Mouse (Mus musculus): ENCODE measurements at regions not wholly inside any gene's neighbourhood (a gene's known extent, or its start where the extent isn't known, plus 50 kb on each side); places are given as distances from the start of the nearest gene placed in this dataset.
"Not testable (repeated sequence)": the region's sequence is repeated elsewhere in the genome, so short reads cannot be mapped to it uniquely, and the experiment has no call there.

DNA sequence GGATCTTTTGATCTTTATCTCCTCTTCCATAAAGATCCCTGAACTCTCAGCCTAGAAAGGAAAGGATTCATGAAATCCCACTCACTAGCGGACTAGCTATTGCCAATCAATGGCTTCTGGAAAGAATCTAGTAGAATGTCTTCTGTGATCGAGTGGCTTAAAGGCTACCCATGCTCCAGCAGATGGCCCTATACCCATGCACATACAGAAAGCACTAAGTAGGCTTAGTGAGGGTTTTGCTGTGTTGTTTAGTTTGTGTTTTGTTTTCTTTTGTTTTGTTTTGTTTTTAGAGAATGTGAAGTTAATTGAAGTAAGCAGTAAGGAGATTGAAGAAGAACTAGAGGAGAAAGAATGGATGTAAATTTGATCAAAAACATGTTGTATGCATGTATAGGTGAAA lies 187.5 kb downstream of the Kctd12 start:
- DNase-seq (ENCODE audit: low spot score) = no peak
- Histone ChIP-seq H3K36me3 (ENCODE audit: control insufficient read depth, insufficient read depth, low read length) (no peaks in the 10 kb centered on the region), H3K4me2 (ENCODE audit: low read depth, low read length) (no peak overlapping the region), H3K4me3 (ENCODE audit: low read depth, low read length) (no peak overlapping the region), H3K27me3 (replicated peaks; ENCODE audit: control insufficient read depth, insufficient read depth, low read length) (no peaks in the 10 kb centered on the region), H3K27ac (replicated peaks; ENCODE audit: low read depth, low read length) (no peak overlapping the region), H3K9ac (ENCODE audit: low read depth, low read length) (no peak overlapping the region), H3K4me1 (ENCODE audit: control insufficient read depth, insufficient read depth, low read length) (no peaks in the 10 kb centered on the region), H3K9me3 (ENCODE audit: control insufficient read depth, low read length) (no peaks in the 10 kb centered on the region)
- WGBS = 83% methylated on average over 2 of the region's 2 CpGs
- ATAC-seq (ENCODE audit: low read depth) = no peak

DNA sequence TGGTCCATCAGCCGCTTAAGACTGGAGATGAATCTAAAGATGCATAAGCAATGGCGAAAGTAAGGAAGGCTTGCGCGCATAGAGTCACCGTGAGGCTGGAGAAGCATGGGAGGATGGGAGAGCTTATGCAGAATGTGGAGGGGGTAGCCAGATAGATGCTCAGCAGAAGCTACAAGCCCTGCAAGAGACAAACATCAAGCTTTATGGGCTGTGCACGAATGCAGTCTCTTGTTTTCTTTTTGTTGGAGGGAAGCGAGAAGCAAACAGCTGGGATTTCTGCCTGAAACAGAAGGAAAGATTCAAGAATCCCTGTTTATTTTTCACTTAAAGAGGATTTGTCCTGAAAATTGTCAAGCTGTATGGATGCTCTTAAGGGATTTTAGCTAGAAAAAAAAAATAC lies 188.7 kb downstream of the Kctd12 start:
- Histone ChIP-seq H3K27ac (replicated peaks; ENCODE audit: low read depth, low read length) (no peak overlapping the region), H3K9me3 (ENCODE audit: control insufficient read depth, low read length) (no peaks in the 10 kb centered on the region), H3K4me3 (ENCODE audit: low read depth, low read length) (no peak overlapping the region), H3K4me2 (ENCODE audit: low read depth, low read length) (no peak overlapping the region), H3K36me3 (ENCODE audit: control insufficient read depth, insufficient read depth, low read length) (no peaks in the 10 kb centered on the region), H3K9ac (ENCODE audit: low read depth, low read length) (no peak overlapping the region), H3K27me3 (replicated peaks; ENCODE audit: control insufficient read depth, insufficient read depth, low read length) (no peaks in the 10 kb centered on the region), H3K4me1 (ENCODE audit: control insufficient read depth, insufficient read depth, low read length) (no peaks in the 10 kb centered on the region)
- DNase-seq (ENCODE audit: low spot score) = no peak
- 80% methylated on average over 7 of the region's 7 CpGs for WGBS
- no peak for ATAC-seq (ENCODE audit: low read depth)

- Histone ChIP-seq H3K9me3 (ENCODE audit: control insufficient read depth, low read length) (no peaks in the 10 kb centered on the region), H3K4me2 (ENCODE audit: low read depth, low read length) (no peak overlapping the region), H3K4me1 (ENCODE audit: control insufficient read depth, insufficient read depth, low read length) (no peaks in the 10 kb centered on the region), H3K4me3 (ENCODE audit: low read depth, low read length) (no peak overlapping the region), H3K27ac (replicated peaks; ENCODE audit: low read depth, low read length) (no peak overlapping the region), H3K9ac (ENCODE audit: low read depth, low read length) (no peak overlapping the region), H3K27me3 (replicated peaks; ENCODE audit: control insufficient read depth, insufficient read depth, low read length) (no peaks in the 10 kb centered on the region), H3K36me3 (ENCODE audit: control insufficient read depth, insufficient read depth, low read length) (no peaks in the 10 kb centered on the region)
- ATAC-seq (ENCODE audit: low read depth) = no peak
- WGBS = 90% methylated on average over 3 of the region's 3 CpGs
- no peak for DNase-seq (ENCODE audit: low spot score)
Measured at GRCm38 (mm10) chr14:102790916-102791315, 191.5 kb downstream of the Kctd12 start.

DNA sequence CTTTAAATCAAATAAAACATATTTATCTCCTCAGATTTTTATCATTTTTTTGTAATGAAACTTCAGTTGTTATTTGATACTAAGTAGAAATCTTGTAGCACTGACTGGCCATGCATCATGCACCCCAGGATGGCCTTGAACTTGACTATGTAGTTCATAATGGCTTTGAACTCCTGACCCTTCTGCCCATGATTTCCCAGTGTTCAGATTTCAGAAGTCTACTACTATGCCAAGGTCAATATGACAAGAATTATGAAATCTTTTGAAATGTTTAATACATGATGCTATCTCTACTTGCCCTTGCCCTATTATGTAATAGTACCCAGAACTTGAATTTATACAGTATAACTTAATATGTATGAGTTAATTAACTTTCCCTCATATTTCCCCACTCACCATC lies 200.2 kb downstream of the Kctd12 start:
- Histone ChIP-seq H3K27me3 (replicated peaks; ENCODE audit: control insufficient read depth, insufficient read depth, low read length) (no peaks in the 10 kb centered on the region), H3K4me2 (ENCODE audit: low read depth, low read length) (no peak overlapping the region), H3K9ac (ENCODE audit: low read depth, low read length) (no peak overlapping the region), H3K4me3 (ENCODE audit: low read depth, low read length) (no peak overlapping the region), H3K4me1 (ENCODE audit: control insufficient read depth, insufficient read depth, low read length) (no peaks in the 10 kb centered on the region), H3K9me3 (ENCODE audit: control insufficient read depth, low read length) (no peaks in the 10 kb centered on the region), H3K27ac (replicated peaks; ENCODE audit: low read depth, low read length) (no peak overlapping the region), H3K36me3 (ENCODE audit: control insufficient read depth, insufficient read depth, low read length) (no peaks in the 10 kb centered on the region)
- ATAC-seq (ENCODE audit: low read depth) (no peak), DNase-seq (ENCODE audit: low spot score) (no peak)

GRCm38 (mm10) chr14:102769716-102770115 lies 212.7 kb downstream of the Kctd12 start:
- Histone ChIP-seq H3K27ac (replicated peaks; ENCODE audit: low read depth, low read length) (no peak overlapping the region), H3K4me1 (ENCODE audit: control insufficient read depth, insufficient read depth, low read length) (no peaks in the 10 kb centered on the region), H3K9ac (ENCODE audit: low read depth, low read length) (no peak overlapping the region), H3K4me3 (ENCODE audit: low read depth, low read length) (no peak overlapping the region), H3K27me3 (replicated peaks; ENCODE audit: control insufficient read depth, insufficient read depth, low read length) (no peaks in the 10 kb centered on the region), H3K36me3 (ENCODE audit: control insufficient read depth, insufficient read depth, low read length) (no peaks in the 10 kb centered on the region), H3K4me2 (ENCODE audit: low read depth, low read length) (no peak overlapping the region), H3K9me3 (ENCODE audit: control insufficient read depth, low read length) (no peaks in the 10 kb centered on the region)
- WGBS = 61% methylated on average over 3 of the region's 3 CpGs
- ATAC-seq (ENCODE audit: low read depth) = no peak
- no peak for DNase-seq (ENCODE audit: low spot score)

- Histone ChIP-seq H3K27ac (replicated peaks; ENCODE audit: low read depth, low read length) (no peak overlapping the region), H3K27me3 (replicated peaks; ENCODE audit: control insufficient read depth, insufficient read depth, low read length) (no peaks in the 10 kb centered on the region), H3K4me2 (ENCODE audit: low read depth, low read length) (no peak overlapping the region), H3K4me1 (ENCODE audit: control insufficient read depth, insufficient read depth, low read length) (peaks cover 5% of the 10 kb centered on the region; the same call in 1 of the 2 replicates), H3K9me3 (ENCODE audit: control insufficient read depth, low read length) (no peaks in the 10 kb centered on the region), H3K4me3 (ENCODE audit: low read depth, low read length) (no peak overlapping the region), H3K36me3 (ENCODE audit: control insufficient read depth, insufficient read depth, low read length) (no peaks in the 10 kb centered on the region), H3K9ac (ENCODE audit: low read depth, low read length) (no peak overlapping the region)
- 51% methylated on average over 1 of the region's 1 CpGs for WGBS
- DNase-seq (ENCODE audit: low spot score) (peak; percentile 79), ATAC-seq (ENCODE audit: low read depth) (no peak)
Measured at GRCm38 (mm10) chr14:102748687-102749086, 233.8 kb downstream of the Kctd12 start.

GRCm38 (mm10) chr14:102742331-102742730 lies 240.1 kb downstream of the Kctd12 start:
- 80% methylated on average over 8 of the region's 8 CpGs for WGBS
- ATAC-seq (ENCODE audit: low read depth) (no peak), DNase-seq (ENCODE audit: low spot score) (no peak)
- Histone ChIP-seq H3K4me1 (ENCODE audit: control insufficient read depth, insufficient read depth, low read length) (no peaks in the 10 kb centered on the region), H3K9me3 (ENCODE audit: control insufficient read depth, low read length) (no peaks in the 10 kb centered on the region), H3K36me3 (ENCODE audit: control insufficient read depth, insufficient read depth, low read length) (no peaks in the 10 kb centered on the region), H3K9ac (ENCODE audit: low read depth, low read length) (no peak overlapping the region), H3K27ac (replicated peaks; ENCODE audit: low read depth, low read length) (no peak overlapping the region), H3K4me3 (ENCODE audit: low read depth, low read length) (no peak overlapping the region), H3K27me3 (replicated peaks; ENCODE audit: control insufficient read depth, insufficient read depth, low read length) (no peaks in the 10 kb centered on the region), H3K4me2 (ENCODE audit: low read depth, low read length) (no peak overlapping the region)

- Histone ChIP-seq H3K9ac (ENCODE audit: low read depth, low read length) (no peak overlapping the region), H3K4me1 (ENCODE audit: control insufficient read depth, insufficient read depth, low read length) (no peaks in the 10 kb centered on the region), H3K27ac (replicated peaks; ENCODE audit: low read depth, low read length) (no peak overlapping the region), H3K4me2 (ENCODE audit: low read depth, low read length) (no peak overlapping the region), H3K9me3 (ENCODE audit: control insufficient read depth, low read length) (peaks cover 2% of the 10 kb centered on the region; the same call in 1 of the 2 replicates), H3K36me3 (ENCODE audit: control insufficient read depth, insufficient read depth, low read length) (no peaks in the 10 kb centered on the region), H3K27me3 (replicated peaks; ENCODE audit: control insufficient read depth, insufficient read depth, low read length) (no peaks in the 10 kb centered on the region), H3K4me3 (ENCODE audit: low read depth, low read length) (no peak overlapping the region)
- 18% methylated on average over 2 of the region's 2 CpGs for WGBS
- peak; percentile 19 for DNase-seq (ENCODE audit: low spot score)
- no peak for ATAC-seq (ENCODE audit: low read depth)
Measured at GRCm38 (mm10) chr14:102736656-102737055, 245.8 kb downstream of the Kctd12 start.

- 93% methylated on average over 4 of the region's 4 CpGs for WGBS
- H3K27me3 ChIP-seq (replicated peaks; ENCODE audit: control insufficient read depth, insufficient read depth, low read length); ATAC-seq (ENCODE audit: low read depth); H3K36me3 ChIP-seq (ENCODE audit: control insufficient read depth, insufficient read depth, low read length); DNase-seq (ENCODE audit: low spot score); H3K4me2 ChIP-seq (ENCODE audit: low read depth, low read length); H3K27ac ChIP-seq (replicated peaks; ENCODE audit: low read depth, low read length); H3K9ac ChIP-seq (ENCODE audit: low read depth, low read length); H3K4me1 ChIP-seq (ENCODE audit: control insufficient read depth, insufficient read depth, low read length); H3K4me3 ChIP-seq (ENCODE audit: low read depth, low read length); H3K9me3 ChIP-seq (ENCODE audit: control insufficient read depth, low read length): not testable (repeated sequence)
Measured at GRCm38 (mm10) chr14:102733718-102734117, 248.7 kb downstream of the Kctd12 start.
